Mouse (Mus musculus) midbrain, embryonic 12.5 days (tissue): ENCODE measurements around the gene Unc13c. TPM values are rescaled to one million over a fixed set of nuclear protein-coding genes. Genes with fewer than 3 reads are reported as not detected.
A peak's percentile ranks its signal among the peaks of the same experiment; 100 is the strongest.

ENCODE experiments used
- ATAC-seq: fragments of 200-750 bp; cut with Nextera tagmentation; 2 replicates; pipeline ENCODE4 v1.8.0; 2017; ENCODE audit warnings: low read depth, moderate TSS enrichment, moderate library complexity; ENCODE audit not compliant: low FRiP score
- H3K27ac ChIP-seq: fragments of 300-500 bp; sonication (generic); replicated peaks from 2 replicates; pipeline ENCODE4 v1.5.1; 2016; ENCODE audit warnings: mild to moderate bottlenecking
- H3K27me3 ChIP-seq: fragments of 300-500 bp; sonication (generic); 2 replicates; pipeline ENCODE4 v1.6.1; 2016; ENCODE audit warnings: mild to moderate bottlenecking
- H3K36me3 ChIP-seq: fragments of 300-500 bp; sonication (generic); 2 replicates; pipeline ENCODE4 v1.6.1; 2016
- H3K4me1 ChIP-seq: fragments of 300-500 bp; sonication (generic); 2 replicates; pipeline ENCODE4 v1.6.1; 2016
- H3K4me2 ChIP-seq: fragments of 300-500 bp; sonication (generic); replicated peaks from 2 replicates; pipeline ENCODE4 v1.6.1; 2016; ENCODE audit warnings: mild to moderate bottlenecking, moderate library complexity
- H3K4me3 ChIP-seq: fragments of 300-500 bp; sonication (generic); 2 replicates; pipeline ENCODE4 v1.5.1; 2016; ENCODE audit warnings: mild to moderate bottlenecking
- H3K9ac ChIP-seq: fragments of 300-500 bp; sonication (generic); replicated peaks from 2 replicates; pipeline ENCODE4 v1.6.1; 2016; ENCODE audit warnings: mild to moderate bottlenecking, moderate library complexity
- H3K9me3 ChIP-seq: fragments of 300-500 bp; sonication (generic); 2 replicates; pipeline ENCODE4 v1.6.1; 2016; ENCODE audit warnings: mild to moderate bottlenecking
- WGBS: fragments of 180-500 bp; shearing (Covaris S2); methylation state at CpG from one replicate; pipeline ENCODE4 v1.1.7; 2016; 5-methylcytosine and 5-hydroxymethylcytosine counted together
- polyA plus RNA-seq: library from polyadenylated mRNA; unstranded; fragments of >200 nt; fragmentation: Nextera tagmentation; extraction: Ambion mirVana; gene quantifications from 2 replicates; pipeline ENCODE4 v1.2.1, GENCODE M21; 2016

Unc13c gene
- polyA plus RNA-seq, 1 experiment from 2014 or later, result 0.74 TPM

- Histone ChIP-seq H3K4me1 (peaks cover 11% of the 10 kb centered on the region), H3K27ac (peak overlapping the region; percentile 63; the same call in 1 of the 2 replicates), H3K9me3 (no peaks in the 10 kb centered on the region), H3K4me2 (no peak overlapping the region), H3K36me3 (no peaks in the 10 kb centered on the region), H3K4me3 (no peak overlapping the region), H3K27me3 (no peaks in the 10 kb centered on the region), H3K9ac (no peak overlapping the region)
- WGBS, result 82% methylated on average over 2 of the region's 2 CpGs
- peak; percentile 64 for ATAC-seq
These were observed 287.2 kb downstream of the Unc13c start for GRCm38 (mm10) chr9:73681580-73681979.

DNA sequence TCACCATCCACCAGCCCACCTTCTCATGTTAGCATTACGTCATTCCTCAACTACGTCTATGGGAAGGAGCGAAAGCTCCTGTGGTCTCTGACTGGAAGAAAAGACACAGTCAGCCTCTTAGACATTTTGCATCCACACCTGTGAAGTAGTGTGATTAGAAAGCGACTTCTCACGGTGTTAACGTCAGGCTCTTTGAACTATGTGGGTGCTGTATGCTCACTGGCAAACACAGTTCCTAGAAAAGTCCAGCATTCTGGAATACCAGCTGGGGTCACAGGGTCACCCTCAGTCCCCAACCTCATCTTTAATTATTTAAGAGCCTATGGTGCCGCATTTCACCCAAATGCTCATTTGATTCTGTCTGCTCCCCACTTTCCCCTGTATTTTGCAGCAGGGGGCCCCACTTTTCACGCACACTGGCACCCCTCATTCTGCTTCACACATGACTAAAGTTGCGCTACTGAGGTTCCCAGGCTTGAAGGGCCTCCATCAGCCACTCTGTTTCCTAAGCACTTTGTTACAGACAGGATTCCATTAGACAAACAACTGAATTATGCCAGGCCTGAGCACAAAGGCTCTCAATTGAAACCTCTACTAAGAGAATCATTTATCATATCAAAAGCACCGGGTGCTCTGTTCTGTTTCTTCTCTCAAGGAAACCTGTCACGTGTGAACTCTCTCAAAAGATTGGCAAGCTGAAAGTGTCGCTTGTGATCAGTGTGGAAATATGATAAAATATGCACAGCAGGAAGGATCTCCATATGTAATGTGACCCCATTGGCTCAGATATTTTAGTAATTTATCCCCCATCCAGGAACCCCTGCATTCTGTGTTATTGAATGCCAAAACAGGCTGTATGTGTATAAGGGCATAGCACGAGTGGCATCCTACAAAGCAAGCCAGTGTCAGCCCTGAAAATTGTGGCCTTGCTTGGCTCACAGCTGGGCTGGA lies 287.9 kb downstream of the Unc13c start:
- no peak overlapping the region for H3K9ac ChIP-seq
- no peaks in the 10 kb centered on the region for H3K36me3 ChIP-seq
- H3K4me2 ChIP-seq, result no peak overlapping the region
- H3K4me1 ChIP-seq, result peaks cover 11% of the 10 kb centered on the region
- ATAC-seq, result peak; percentile 81
- 53% methylated on average over 13 of the region's 13 CpGs for WGBS
- no peak overlapping the region for H3K4me3 ChIP-seq
- peak overlapping the region; percentile 63 for H3K27ac ChIP-seq
- H3K9me3 ChIP-seq, result no peaks in the 10 kb centered on the region
- H3K27me3 ChIP-seq, result no peaks in the 10 kb centered on the region

- Histone ChIP-seq H3K4me3 (no peak overlapping the region), H3K27me3 (no peaks in the 10 kb centered on the region), H3K9ac (no peak overlapping the region), H3K27ac (no peak overlapping the region), H3K4me2 (no peak overlapping the region), H3K36me3 (no peaks in the 10 kb centered on the region), H3K9me3 (no peaks in the 10 kb centered on the region), H3K4me1 (no peaks in the 10 kb centered on the region)
- no peak for ATAC-seq
- WGBS, result 67% methylated on average over 6 of the region's 6 CpGs
These were observed 297.0 kb downstream of the Unc13c start for GRCm38 (mm10) chr9:73671656-73672212.

DNA sequence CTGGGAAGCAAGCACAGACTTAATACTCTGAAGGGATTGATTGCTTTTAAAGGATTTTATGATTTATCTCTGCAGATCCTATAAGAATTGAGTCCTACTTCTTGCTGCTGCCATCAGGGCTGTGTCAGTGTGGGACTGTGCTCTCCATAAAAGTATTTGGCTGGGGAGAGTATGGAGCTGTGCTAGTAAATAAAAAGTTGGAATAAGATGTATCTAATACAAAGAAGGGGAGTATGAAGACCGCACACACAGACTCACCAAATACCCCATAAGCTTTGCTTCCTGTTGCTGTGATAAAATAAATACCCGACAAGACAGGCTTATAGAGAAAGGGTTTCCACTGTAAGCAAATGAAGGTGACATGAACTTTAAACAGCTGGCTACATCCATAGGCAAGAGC lies 298.7 kb downstream of the Unc13c start:
- Histone ChIP-seq H3K27me3 (no peaks in the 10 kb centered on the region), H3K4me3 (no peak overlapping the region), H3K27ac (no peak overlapping the region), H3K9ac (no peak overlapping the region), H3K9me3 (no peaks in the 10 kb centered on the region), H3K36me3 (no peaks in the 10 kb centered on the region), H3K4me2 (no peak overlapping the region), H3K4me1 (no peaks in the 10 kb centered on the region)
- ATAC-seq, result no peak
- WGBS, result 91% methylated on average over 2 of the region's 2 CpGs

DNA sequence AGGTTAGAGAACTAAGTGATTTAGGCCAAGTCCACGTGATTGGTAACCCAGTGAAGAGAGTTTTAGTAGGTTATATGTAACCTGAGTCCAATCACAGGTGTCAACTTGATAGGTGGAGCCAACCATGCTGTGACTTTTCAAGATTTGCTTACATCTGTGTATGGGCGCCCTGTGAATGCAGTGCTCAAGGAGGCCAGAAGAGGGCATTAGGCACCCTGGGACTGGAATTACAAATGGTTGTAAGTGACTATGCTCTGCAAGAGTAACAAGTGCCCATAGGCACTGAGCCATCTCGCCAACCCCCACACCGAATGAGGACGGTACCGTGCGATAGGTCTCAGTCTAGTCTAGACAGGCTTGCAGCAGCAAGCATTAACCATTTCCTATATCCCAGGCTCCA lies 305.9 kb downstream of the Unc13c start:
- H3K9me3 ChIP-seq, result no peaks in the 10 kb centered on the region
- H3K4me1 ChIP-seq, result peaks cover 7% of the 10 kb centered on the region; the same call in 1 of the 2 replicates
- WGBS, result 90% methylated on average over 7 of the region's 7 CpGs
- H3K4me2 ChIP-seq, result no peak overlapping the region
- no peak overlapping the region for H3K27ac ChIP-seq
- H3K36me3 ChIP-seq, result no peaks in the 10 kb centered on the region
- H3K9ac ChIP-seq, result no peak overlapping the region
- no peak overlapping the region for H3K4me3 ChIP-seq
- no peak for ATAC-seq
- H3K27me3 ChIP-seq, result no peaks in the 10 kb centered on the region

GRCm38 (mm10) chr9:73649088-73649487 lies 319.7 kb downstream of the Unc13c start:
- Histone ChIP-seq H3K27me3 (no peaks in the 10 kb centered on the region), H3K27ac (no peak overlapping the region), H3K9me3 (no peaks in the 10 kb centered on the region), H3K4me2 (no peak overlapping the region), H3K4me1 (no peaks in the 10 kb centered on the region), H3K9ac (no peak overlapping the region), H3K4me3 (no peak overlapping the region), H3K36me3 (no peaks in the 10 kb centered on the region)
- WGBS, result 94% methylated on average over 1 of the region's 1 CpGs
- ATAC-seq, result no peak

GRCm38 (mm10) chr9:73638119-73638518 lies 330.6 kb downstream of the Unc13c start:
- no peaks in the 10 kb centered on the region for H3K4me1 ChIP-seq
- H3K4me3 ChIP-seq, result no peak overlapping the region
- no peak overlapping the region for H3K4me2 ChIP-seq
- ATAC-seq, result no peak
- H3K9ac ChIP-seq, result no peak overlapping the region
- H3K9me3 ChIP-seq, result no peaks in the 10 kb centered on the region
- 90% methylated on average over 1 of the region's 1 CpGs for WGBS
- no peak overlapping the region for H3K27ac ChIP-seq
- H3K27me3 ChIP-seq, result no peaks in the 10 kb centered on the region
- H3K36me3 ChIP-seq, result no peaks in the 10 kb centered on the region

DNA sequence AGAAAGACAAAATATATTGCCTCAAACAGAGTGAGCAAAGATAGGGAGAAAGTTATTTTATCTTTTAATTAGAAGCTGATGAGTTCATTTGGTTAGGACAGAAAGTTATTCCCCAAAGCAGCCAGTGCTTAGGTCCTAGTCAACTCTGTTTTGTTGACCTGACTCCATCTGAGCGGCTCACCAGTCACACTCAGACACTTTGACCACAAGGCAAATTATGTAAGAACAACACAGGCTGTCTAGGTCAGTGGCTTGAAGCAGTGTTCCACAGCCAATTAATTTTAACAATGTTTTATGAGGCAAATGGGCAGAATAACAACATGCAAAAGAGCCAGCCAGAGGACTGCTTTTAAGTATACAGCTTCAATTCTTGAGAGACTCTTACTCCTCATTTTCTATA lies 343.6 kb downstream of the Unc13c start:
- no peak for ATAC-seq

GRCm38 (mm10) chr9:73612896-73613295 lies 355.9 kb downstream of the Unc13c start:
- H3K4me2 ChIP-seq, result no peak overlapping the region
- ATAC-seq, result no peak
- no peak overlapping the region for H3K4me3 ChIP-seq
- no peak overlapping the region for H3K27ac ChIP-seq
- no peaks in the 10 kb centered on the region for H3K36me3 ChIP-seq
- no peaks in the 10 kb centered on the region for H3K27me3 ChIP-seq
- no peaks in the 10 kb centered on the region for H3K9me3 ChIP-seq
- WGBS, result 82% methylated on average over 4 of the region's 4 CpGs
- H3K4me1 ChIP-seq, result no peaks in the 10 kb centered on the region
- no peak overlapping the region for H3K9ac ChIP-seq

More for the DNA sequence above, 343.6 kb downstream of the Unc13c start:
- Histone ChIP-seq H3K4me3 (no peak overlapping the region), H3K4me1 (no peaks in the 10 kb centered on the region), H3K27me3 (no peaks in the 10 kb centered on the region), H3K9me3 (no peaks in the 10 kb centered on the region), H3K4me2 (no peak overlapping the region), H3K27ac (no peak overlapping the region), H3K36me3 (no peaks in the 10 kb centered on the region), H3K9ac (no peak overlapping the region)
- WGBS, result 78% methylated on average over 1 of the region's 1 CpGs

DNA sequence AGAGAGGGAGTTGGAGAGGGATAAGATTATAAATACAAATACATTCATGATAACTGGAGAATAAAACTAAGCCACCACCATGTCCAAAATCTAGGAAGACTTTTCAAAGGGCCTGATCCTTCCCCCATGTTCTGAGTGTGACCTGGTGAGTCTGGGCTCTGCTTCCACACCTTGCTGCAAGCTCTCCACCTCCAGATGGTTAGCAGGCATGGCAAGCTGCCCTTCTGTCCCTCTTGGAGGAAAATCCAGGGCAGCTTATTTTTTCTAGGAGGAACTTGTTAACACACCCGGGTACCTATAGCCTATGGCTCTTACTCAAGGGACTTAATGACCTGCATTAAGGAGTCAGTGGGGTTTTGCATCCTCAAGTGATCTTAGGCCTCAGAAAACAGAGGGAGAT lies 364.8 kb downstream of the Unc13c start:
- Histone ChIP-seq H3K4me2 (no peak overlapping the region), H3K36me3 (no peaks in the 10 kb centered on the region), H3K9me3 (no peaks in the 10 kb centered on the region), H3K27me3 (no peaks in the 10 kb centered on the region), H3K4me3 (no peak overlapping the region), H3K9ac (no peak overlapping the region), H3K27ac (no peak overlapping the region), H3K4me1 (no peaks in the 10 kb centered on the region)
- WGBS, result 78% methylated on average over 1 of the region's 1 CpGs
- ATAC-seq, result no peak

DNA sequence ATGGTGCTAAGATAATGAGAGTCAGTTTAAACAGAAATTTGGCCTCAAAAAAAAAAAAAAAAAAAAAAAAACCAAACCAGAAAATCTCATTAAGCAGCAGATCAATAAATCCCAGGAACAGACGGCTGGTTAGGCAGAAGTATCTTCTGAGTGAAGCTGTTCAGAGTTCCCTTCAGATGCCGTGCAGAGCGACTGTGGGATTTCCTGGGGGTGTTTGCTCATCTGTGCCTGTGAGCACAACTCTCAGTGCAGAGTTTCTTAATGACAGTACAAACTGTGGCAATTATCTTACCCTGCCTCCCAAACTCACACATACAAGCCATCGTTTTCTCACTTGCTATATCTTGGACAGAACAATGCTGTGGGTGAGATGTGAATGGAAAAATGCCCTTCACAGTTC lies 403.2 kb downstream of the Unc13c start:
- no peaks in the 10 kb centered on the region for H3K36me3 ChIP-seq
- H3K4me2 ChIP-seq, result no peak overlapping the region
- H3K9ac ChIP-seq, result no peak overlapping the region
- WGBS, result 64% methylated on average over 4 of the region's 4 CpGs
- H3K4me3 ChIP-seq, result no peak overlapping the region
- ATAC-seq, result no peak
- no peaks in the 10 kb centered on the region for H3K27me3 ChIP-seq
- no peak overlapping the region for H3K27ac ChIP-seq
- H3K4me1 ChIP-seq, result 0 out of 2 replicates have a peak, but pooled peaks cover 2% of the 10 kb centered on the region
- no peaks in the 10 kb centered on the region for H3K9me3 ChIP-seq

GRCm38 (mm10) chr9:73560037-73560436 lies 408.7 kb downstream of the Unc13c start:
- H3K27ac ChIP-seq, result no peak overlapping the region
- 78% methylated on average over 5 of the region's 5 CpGs for WGBS
- no peaks in the 10 kb centered on the region for H3K9me3 ChIP-seq
- H3K4me1 ChIP-seq, result 0 out of 2 replicates have a peak, but pooled peaks cover 2% of the 10 kb centered on the region
- H3K4me3 ChIP-seq, result no peak overlapping the region
- no peaks in the 10 kb centered on the region for H3K27me3 ChIP-seq
- H3K36me3 ChIP-seq, result no peaks in the 10 kb centered on the region
- no peak for ATAC-seq
- no peak overlapping the region for H3K9ac ChIP-seq
- no peak overlapping the region for H3K4me2 ChIP-seq
